Mouse (Mus musculus): Measurements from ENCODE around the gene Fbn1. TPM values are rescaled to one million over a fixed set of nuclear protein-coding genes. Genes with fewer than 3 reads are reported as not detected.

The Fbn1 gene
- polyA plus RNA-seq, 1 experiment, result 6.5 TPM

GRCm38 (mm10) chr2:125512544-125512943 lies 4.8 kb upstream of the Fbn1 start:
- Histone ChIP-seq H3K36me3 (ENCODE audit: control insufficient read depth, insufficient read depth, low read length) (no peaks in the 10 kb centered on the region), H3K4me1 (ENCODE audit: control insufficient read depth, insufficient read depth, low read length) (no peaks in the 10 kb centered on the region), H3K27ac (ENCODE audit: insufficient read depth, low read depth, low read length) (no peak overlapping the region), H3K27me3 (replicated peaks; ENCODE audit: control insufficient read depth, insufficient read depth, low read length) (no peaks in the 10 kb centered on the region), H3K4me3 (ENCODE audit: insufficient read depth, low read depth, low read length) (no peak overlapping the region)
- no peak for TF ChIP-seq POLR2A (IDR thresholded peaks at IDR 0.05; ENCODE audit: low read depth, low read length)
- TF ChIP-seq CTCF (conservative IDR thresholded peaks at IDR 0.05; ENCODE audit: insufficient read depth, insufficient read length, low read depth, low read length), result no peak
- no peak for DNase-seq
- 84% methylated on average over 4 of the region's 4 CpGs for WGBS

- H3K27me3 ChIP-seq (replicated peaks; ENCODE audit: control insufficient read depth, insufficient read depth, low read length), result no peaks in the 10 kb centered on the region
- H3K4me3 ChIP-seq (ENCODE audit: insufficient read depth, low read depth, low read length), result no peak overlapping the region
- no peak for TF ChIP-seq CTCF (conservative IDR thresholded peaks at IDR 0.05; ENCODE audit: insufficient read depth, insufficient read length, low read depth, low read length)
- no peaks in the 10 kb centered on the region for H3K4me1 ChIP-seq (ENCODE audit: control insufficient read depth, insufficient read depth, low read length)
- no peaks in the 10 kb centered on the region for H3K36me3 ChIP-seq (ENCODE audit: control insufficient read depth, insufficient read depth, low read length)
- no peak for DNase-seq
- WGBS, result 74% methylated on average over 4 of the region's 4 CpGs
- no peak overlapping the region for H3K27ac ChIP-seq (ENCODE audit: insufficient read depth, low read depth, low read length)
Observed at GRCm38 (mm10) chr2:125511898-125512297, 4.1 kb upstream of the Fbn1 start.

- 61% methylated on average over 2 of the region's 2 CpGs for WGBS
- no peaks in the 10 kb centered on the region for H3K36me3 ChIP-seq (ENCODE audit: control insufficient read depth, insufficient read depth, low read length)
- no peak for TF ChIP-seq CTCF (conservative IDR thresholded peaks at IDR 0.05; ENCODE audit: insufficient read depth, insufficient read length, low read depth, low read length)
- TF ChIP-seq POLR2A (IDR thresholded peaks at IDR 0.05; ENCODE audit: low read depth, low read length), result no peak
- H3K4me3 ChIP-seq (ENCODE audit: insufficient read depth, low read depth, low read length), result no peak overlapping the region
- H3K27ac ChIP-seq (ENCODE audit: insufficient read depth, low read depth, low read length), result no peak overlapping the region
- no peak for DNase-seq
- H3K4me1 ChIP-seq (ENCODE audit: control insufficient read depth, insufficient read depth, low read length), result no peaks in the 10 kb centered on the region
- no peaks in the 10 kb centered on the region for H3K27me3 ChIP-seq (replicated peaks; ENCODE audit: control insufficient read depth, insufficient read depth, low read length)
Observed at GRCm38 (mm10) chr2:125510752-125511151, 3.0 kb upstream of the Fbn1 start.

- no peaks in the 10 kb centered on the region for H3K27me3 ChIP-seq (replicated peaks; ENCODE audit: control insufficient read depth, insufficient read depth, low read length)
- 92% methylated on average over 5 of the region's 5 CpGs for WGBS
- TF ChIP-seq CTCF (conservative IDR thresholded peaks at IDR 0.05; ENCODE audit: insufficient read depth, insufficient read length, low read depth, low read length) (no peak), POLR2A (IDR thresholded peaks at IDR 0.05; ENCODE audit: low read depth, low read length) (no peak)
Observed at GRCm38 (mm10) chr2:125508381-125508780, 588 bp upstream of the Fbn1 start.

GRCm38 (mm10) chr2:125506316-125507054 lies 1.3 kb downstream of the Fbn1 start:
- no peak for TF ChIP-seq CTCF (conservative IDR thresholded peaks at IDR 0.05; ENCODE audit: insufficient read depth, insufficient read length, low read depth, low read length)
- TF ChIP-seq POLR2A (IDR thresholded peaks at IDR 0.05; ENCODE audit: low read depth, low read length), result no peak
- DNase-seq, result peak; percentile 38
- Histone ChIP-seq H3K4me1 (ENCODE audit: control insufficient read depth, insufficient read depth, low read length) (no peaks in the 10 kb centered on the region), H3K36me3 (ENCODE audit: control insufficient read depth, insufficient read depth, low read length) (no peaks in the 10 kb centered on the region), H3K4me3 (ENCODE audit: insufficient read depth, low read depth, low read length) (peak overlapping the region; percentile 58), H3K27me3 (replicated peaks; ENCODE audit: control insufficient read depth, insufficient read depth, low read length) (no peaks in the 10 kb centered on the region), H3K27ac (ENCODE audit: insufficient read depth, low read depth, low read length) (no peak overlapping the region)
- 4% methylated on average over 37 of the region's 37 CpGs for WGBS

More at GRCm38 (mm10) chr2:125508381-125508780, 588 bp upstream of the Fbn1 start:
- no peak overlapping the region for H3K4me3 ChIP-seq (ENCODE audit: insufficient read depth, low read depth, low read length)
- no peaks in the 10 kb centered on the region for H3K4me1 ChIP-seq (ENCODE audit: control insufficient read depth, insufficient read depth, low read length)
- no peaks in the 10 kb centered on the region for H3K36me3 ChIP-seq (ENCODE audit: control insufficient read depth, insufficient read depth, low read length)
- no peak for DNase-seq
- H3K27ac ChIP-seq (ENCODE audit: insufficient read depth, low read depth, low read length), result no peak overlapping the region

- Histone ChIP-seq H3K27ac (ENCODE audit: insufficient read depth, low read depth, low read length) (no peak overlapping the region), H3K4me1 (ENCODE audit: control insufficient read depth, insufficient read depth, low read length) (no peaks in the 10 kb centered on the region), H3K27me3 (replicated peaks; ENCODE audit: control insufficient read depth, insufficient read depth, low read length) (no peaks in the 10 kb centered on the region), H3K36me3 (ENCODE audit: control insufficient read depth, insufficient read depth, low read length) (no peaks in the 10 kb centered on the region), H3K4me3 (ENCODE audit: insufficient read depth, low read depth, low read length) (peak overlapping the region; percentile 58)
- peak; percentile 37 for DNase-seq
- TF ChIP-seq CTCF (conservative IDR thresholded peaks at IDR 0.05; ENCODE audit: insufficient read depth, insufficient read length, low read depth, low read length), result no peak
- TF ChIP-seq POLR2A (IDR thresholded peaks at IDR 0.05; ENCODE audit: low read depth, low read length), result no peak
- under 1% methylated on average over 48 of the region's 48 CpGs for WGBS
Observed at GRCm38 (mm10) chr2:125505746-125506315, 2.0 kb downstream of the Fbn1 start.

- 3% methylated on average over 44 of the region's 45 CpGs for WGBS
- Histone ChIP-seq H3K27ac (ENCODE audit: insufficient read depth, low read depth, low read length) (no peak within 1 kb of the TSS), H3K4me3 (ENCODE audit: insufficient read depth, low read depth, low read length) (peak within 1 kb of the TSS; percentile 58), H3K36me3 (ENCODE audit: control insufficient read depth, insufficient read depth, low read length) (no peaks in the 10 kb centered on the region), H3K4me1 (ENCODE audit: control insufficient read depth, insufficient read depth, low read length) (no peaks in the 10 kb centered on the region), H3K27me3 (replicated peaks; ENCODE audit: control insufficient read depth, insufficient read depth, low read length) (no peaks in the 10 kb centered on the region)
- no peak for TF ChIP-seq POLR2A (IDR thresholded peaks at IDR 0.05; ENCODE audit: low read depth, low read length)
- no peak for TF ChIP-seq CTCF (conservative IDR thresholded peaks at IDR 0.05; ENCODE audit: insufficient read depth, insufficient read length, low read depth, low read length)
- peak; percentile 29 for DNase-seq
Observed at GRCm38 (mm10) chr2:125505006-125505745, 2.6 kb downstream of the Fbn1 start, which contains the start of gene Gm9913. Gene Gm9913 (plus strand): TSS chr2:125505089.
